Mouse (Mus musculus) subcutaneous adipose tissue, adult 2 months (tissue): Measurements from ENCODE around the gene Gm5168. TPM values are rescaled to one million over a fixed set of nuclear protein-coding genes. Genes with fewer than 3 reads are reported as not detected.

Source experiments
- polyA plus RNA-seq: library from polyadenylated mRNA; depleted of rRNA; stranded (reverse); fragments of >200 nt; gene quantifications from 2 replicates; pipeline ENCODE4 v1.2.3, GENCODE M21; 2012; ENCODE audit warnings: low replicate concordance; rRNA removed

The Gm5168 gene
- not detected in 2 replicates for polyA plus RNA-seq

GRCm38 (mm10) chrX:26050941-26051340 is at the start of gene Gm5168:
Gene Gm5168, minus strand, starts transcription at chrX:26051041.

Other genes with a start within 250 kb of the Gm5168 start
- gene Gm2012, start 180.3 kb upstream of the Gm5168 start, polyA plus RNA-seq, result not detected in 2 replicates